Mouse (Mus musculus) G1E (cell line): ENCODE measurements around the gene Stip1.

Source experiments
- CTCF ChIP-seq: IDR thresholded peaks from 2 replicates; pipeline ENCODE4 v1.5.1; 2012; ENCODE audit warnings: low read depth, low read length, inconsistent platforms, mixed read lengths
- GATA1 ChIP-seq: IDR thresholded peaks from 2 replicates; pipeline ENCODE4 v1.6.1; 2012; ENCODE audit warnings: borderline replicate concordance, low read length, inconsistent platforms, mixed read lengths
- TAL1 ChIP-seq: conservative IDR thresholded peaks from 2 replicates; pipeline ENCODE4 v1.6.1; 2012; ENCODE audit warnings: low read depth, low read length, inconsistent platforms, mixed read lengths

DNA sequence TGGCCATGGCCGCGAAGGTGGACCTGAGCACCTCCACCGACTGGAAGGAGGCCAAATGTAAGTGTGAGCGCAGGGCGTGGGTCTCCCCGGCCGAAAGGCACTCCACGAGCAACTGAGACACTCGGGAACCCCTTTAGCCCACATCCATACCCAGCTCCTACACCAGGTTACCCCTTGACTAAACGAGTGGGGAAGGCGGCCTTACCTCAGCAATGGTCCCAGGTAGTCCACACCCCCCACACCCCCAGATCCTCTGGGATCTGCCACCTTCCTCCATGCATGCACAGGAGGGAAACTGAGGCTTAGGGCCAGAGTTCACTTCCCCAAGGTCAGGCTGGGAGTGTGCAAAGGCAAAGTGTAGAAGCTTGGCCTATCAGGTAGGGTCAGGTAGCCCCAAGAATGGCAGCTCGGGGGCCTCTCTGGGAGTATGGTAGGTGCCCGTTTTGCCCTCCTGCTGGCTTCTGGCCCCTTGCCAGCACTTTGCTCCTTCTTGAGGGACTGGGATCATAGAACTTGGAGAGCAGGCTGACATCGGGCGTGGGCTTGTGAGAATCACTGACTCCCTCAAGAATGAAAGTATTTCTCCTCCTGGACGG, 17.5 kb upstream of the Stip1 start:
- TF ChIP-seq CTCF (no peak), GATA1 (no peak), TAL1 (no peak)
